Mouse (Mus musculus) neural tube, embryonic 12.5 days (tissue): ENCODE results near the gene Slc39a1. TPM values are rescaled to one million over a fixed set of nuclear protein-coding genes. Genes with fewer than 3 reads are reported as not detected.
A peak's percentile ranks its signal among the peaks of the same experiment; 100 is the strongest.
"Not testable (repeated sequence)": the region's sequence is repeated elsewhere in the genome, so short reads cannot be mapped to it uniquely, and the experiment has no call there.

Experiments
- ATAC-seq: fragments of 200-750 bp; cut with Nextera tagmentation; 2 replicates; pipeline ENCODE4 v1.8.0; 2017; ENCODE audit warnings: low read depth, mild to moderate bottlenecking, moderate TSS enrichment, moderate library complexity; ENCODE audit not compliant: low FRiP score
- H3K27ac ChIP-seq: fragments of 300-500 bp; sonication (generic); 2 replicates; pipeline ENCODE4 v1.5.1; 2016
- H3K27me3 ChIP-seq: fragments of 300-500 bp; sonication (generic); replicated peaks from 2 replicates; pipeline ENCODE4 v1.6.1; 2016; ENCODE audit warnings: mild to moderate bottlenecking
- H3K36me3 ChIP-seq: fragments of 300-500 bp; sonication (generic); 2 replicates; pipeline ENCODE4 v1.6.1; 2016; ENCODE audit warnings: mild to moderate bottlenecking
- H3K4me1 ChIP-seq: fragments of 300-500 bp; sonication (generic); 2 replicates; pipeline ENCODE4 v1.6.1; 2016
- H3K4me2 ChIP-seq: fragments of 300-500 bp; sonication (generic); replicated peaks from 2 replicates; pipeline ENCODE4 v1.6.1; 2016; ENCODE audit warnings: mild to moderate bottlenecking
- H3K4me3 ChIP-seq: fragments of 300-500 bp; sonication (generic); 2 replicates; pipeline ENCODE4 v1.5.1; 2016
- H3K9ac ChIP-seq: fragments of 300-500 bp; sonication (generic); 2 replicates; pipeline ENCODE4 v1.6.1; 2016; ENCODE audit warnings: mild to moderate bottlenecking
- H3K9me3 ChIP-seq: fragments of 300-500 bp; sonication (generic); 2 replicates; pipeline ENCODE4 v1.6.1; 2016; ENCODE audit warnings: mild to moderate bottlenecking
- WGBS: fragments of 180-500 bp; shearing (Covaris S2); methylation state at CpG from one replicate; pipeline ENCODE4 v1.1.7; 2016; 5-methylcytosine and 5-hydroxymethylcytosine counted together
- polyA plus RNA-seq: library from polyadenylated mRNA; unstranded; fragments of >200 nt; fragmentation: Nextera tagmentation; extraction: Ambion mirVana; gene quantifications from 2 replicates; pipeline ENCODE4 v1.2.1, GENCODE M21; 2016

Slc39a1 gene
- polyA plus RNA-seq, 1 experiment from 2014 or later, result 33.8 TPM

DNA sequence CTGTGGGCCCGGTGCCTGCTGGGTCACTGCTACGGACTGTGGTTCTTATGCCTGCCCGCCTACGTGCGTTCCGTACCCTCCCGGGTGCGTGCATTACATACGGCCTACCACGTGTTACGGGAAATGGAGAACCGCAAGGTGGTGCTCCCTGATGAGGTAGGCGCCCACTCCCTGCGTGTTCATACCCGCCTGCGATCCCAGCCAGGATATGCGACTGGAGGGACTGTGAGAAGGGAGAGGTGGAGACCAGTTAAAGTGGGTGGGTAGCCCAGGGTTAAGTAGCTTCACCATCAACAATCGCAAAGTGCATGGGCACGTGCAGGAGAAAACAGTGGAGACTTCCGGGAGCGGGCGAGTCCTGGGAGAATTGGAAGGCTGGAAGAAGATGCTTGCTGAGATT, 25.9 kb downstream of the Slc39a1 start:
- Histone ChIP-seq H3K4me3 (no peak overlapping the region), H3K4me1 (no peaks in the 10 kb centered on the region), H3K36me3 (peaks cover 73% of the 10 kb centered on the region), H3K27ac (no peak overlapping the region), H3K9ac (no peak overlapping the region), H3K27me3 (no peaks in the 10 kb centered on the region), H3K9me3 (no peaks in the 10 kb centered on the region), H3K4me2 (no peak overlapping the region)
- no peak for ATAC-seq
- WGBS, result 92% methylated on average over 22 of the region's 22 CpGs

DNA sequence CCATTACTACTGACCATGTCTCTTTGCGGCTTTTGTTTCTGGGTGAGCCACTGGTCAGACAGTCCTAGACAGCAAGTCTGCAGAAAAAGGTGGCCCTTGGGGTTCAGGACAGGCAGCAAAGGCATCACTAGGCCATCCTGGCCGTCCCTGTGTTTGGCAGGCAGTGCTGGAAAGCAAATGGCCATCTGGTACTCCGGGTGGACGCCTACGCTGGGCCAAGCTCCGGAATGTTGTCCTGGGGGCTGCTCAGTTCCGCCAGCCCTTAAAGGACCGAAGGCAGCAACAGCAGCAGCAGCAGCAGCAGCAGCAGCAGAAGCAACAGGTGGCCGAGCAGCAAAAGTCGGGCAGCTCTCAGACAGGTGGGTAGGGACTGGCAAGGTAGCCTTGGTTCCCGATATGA, 27.3 kb downstream of the Slc39a1 start:
- Histone ChIP-seq H3K4me2 (no peak overlapping the region), H3K27me3 (no peaks in the 10 kb centered on the region), H3K9me3 (no peaks in the 10 kb centered on the region), H3K36me3 (peaks cover 79% of the 10 kb centered on the region), H3K27ac (no peak overlapping the region), H3K4me3 (no peak overlapping the region), H3K9ac (no peak overlapping the region), H3K4me1 (no peaks in the 10 kb centered on the region)
- WGBS, result 92% methylated on average over 11 of the region's 11 CpGs
- ATAC-seq, result no peak

DNA sequence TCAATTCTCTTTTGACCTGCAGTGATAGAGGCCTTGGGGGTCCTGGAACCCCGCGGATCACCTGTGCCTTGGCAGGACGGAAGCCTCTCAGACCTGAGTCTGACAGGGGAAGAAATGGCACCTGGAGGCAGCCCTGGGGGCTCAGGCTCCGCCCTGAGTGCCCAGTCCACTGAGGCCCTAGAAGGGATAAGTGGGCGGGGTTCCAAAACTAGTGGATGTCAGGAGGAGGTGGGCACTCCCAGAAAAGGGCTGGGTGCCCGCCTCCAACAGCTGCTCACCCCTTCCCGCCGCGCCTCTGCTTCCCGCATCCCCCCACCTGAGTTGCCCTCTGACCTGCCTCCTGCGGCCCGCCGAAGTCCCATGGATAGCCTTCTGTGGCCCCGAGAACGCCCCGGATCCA, 28.9 kb downstream of the Slc39a1 start:
- Histone ChIP-seq H3K4me2 (no peak overlapping the region), H3K27ac (no peak overlapping the region), H3K36me3 (peaks cover 75% of the 10 kb centered on the region), H3K27me3 (no peaks in the 10 kb centered on the region), H3K4me3 (no peak overlapping the region), H3K9me3 (no peaks in the 10 kb centered on the region), H3K9ac (no peak overlapping the region), H3K4me1 (no peaks in the 10 kb centered on the region)
- ATAC-seq, result no peak
- WGBS, result 44% methylated on average over 16 of the region's 16 CpGs

DNA sequence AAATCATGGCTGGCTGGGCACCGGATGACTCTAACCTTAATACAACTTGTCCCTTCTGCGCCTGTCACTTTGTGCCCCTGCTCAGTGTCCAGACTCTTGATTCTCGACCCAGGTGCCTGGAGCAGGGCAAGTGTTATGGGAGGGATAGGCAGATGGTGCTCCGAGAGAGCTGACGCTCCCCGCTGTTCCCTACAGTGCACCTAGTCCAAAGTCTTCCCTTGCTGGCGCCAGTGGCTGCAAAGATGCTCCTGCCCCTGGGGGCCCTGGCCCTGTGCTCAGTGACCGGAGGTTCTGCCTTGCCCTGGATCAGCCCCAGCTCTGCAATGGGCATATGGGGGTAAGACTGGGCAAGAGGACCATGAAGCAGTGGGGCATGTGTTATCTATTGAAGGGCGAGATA, 29.8 kb downstream of the Slc39a1 start:
- no peak for ATAC-seq
- H3K27me3 ChIP-seq, result no peaks in the 10 kb centered on the region
- no peak overlapping the region for H3K4me2 ChIP-seq
- H3K4me3 ChIP-seq, result no peak overlapping the region
- 91% methylated on average over 9 of the region's 9 CpGs for WGBS
- peaks cover 66% of the 10 kb centered on the region for H3K36me3 ChIP-seq
- H3K27ac ChIP-seq, result no peak overlapping the region
- no peak overlapping the region for H3K9ac ChIP-seq
- no peaks in the 10 kb centered on the region for H3K4me1 ChIP-seq
- H3K9me3 ChIP-seq, result no peaks in the 10 kb centered on the region

DNA sequence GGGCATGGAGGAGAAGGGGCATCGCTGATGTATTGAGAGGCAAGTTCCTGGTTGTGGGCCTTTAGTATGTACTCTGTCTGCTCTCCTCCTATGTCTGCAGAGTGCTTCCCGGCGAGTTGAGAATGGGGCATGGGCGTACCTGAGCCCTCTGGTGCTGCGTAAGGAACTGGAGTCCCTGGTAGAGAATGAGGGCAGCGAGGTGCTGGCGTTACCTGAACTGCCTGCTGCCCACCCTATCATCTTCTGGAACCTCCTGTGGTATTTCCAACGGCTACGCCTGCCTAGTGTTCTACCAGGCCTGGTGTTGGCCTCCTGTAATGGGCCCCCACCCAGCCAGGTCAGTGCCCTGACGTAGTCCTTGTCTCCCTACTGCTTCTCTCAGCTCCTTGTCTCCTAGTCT, 30.2 kb downstream of the Slc39a1 start:
- Histone ChIP-seq H3K9me3 (no peaks in the 10 kb centered on the region), H3K4me2 (no peak overlapping the region), H3K27ac (no peak overlapping the region), H3K36me3 (peaks cover 63% of the 10 kb centered on the region), H3K4me1 (no peaks in the 10 kb centered on the region), H3K9ac (no peak overlapping the region), H3K4me3 (no peak overlapping the region), H3K27me3 (no peaks in the 10 kb centered on the region)
- no peak for ATAC-seq
- WGBS, result 98% methylated on average over 10 of the region's 10 CpGs

GRCm38 (mm10) chr3:90279216-90279615, 31.2 kb downstream of the Slc39a1 start:
- Histone ChIP-seq H3K4me2 (no peak overlapping the region), H3K27ac (no peak overlapping the region), H3K9ac (no peak overlapping the region), H3K27me3 (no peaks in the 10 kb centered on the region), H3K4me3 (no peak overlapping the region), H3K36me3 (peaks cover 56% of the 10 kb centered on the region), H3K9me3 (no peaks in the 10 kb centered on the region), H3K4me1 (no peaks in the 10 kb centered on the region)
- no peak for ATAC-seq
- WGBS, result 92% methylated on average over 9 of the region's 9 CpGs

DNA sequence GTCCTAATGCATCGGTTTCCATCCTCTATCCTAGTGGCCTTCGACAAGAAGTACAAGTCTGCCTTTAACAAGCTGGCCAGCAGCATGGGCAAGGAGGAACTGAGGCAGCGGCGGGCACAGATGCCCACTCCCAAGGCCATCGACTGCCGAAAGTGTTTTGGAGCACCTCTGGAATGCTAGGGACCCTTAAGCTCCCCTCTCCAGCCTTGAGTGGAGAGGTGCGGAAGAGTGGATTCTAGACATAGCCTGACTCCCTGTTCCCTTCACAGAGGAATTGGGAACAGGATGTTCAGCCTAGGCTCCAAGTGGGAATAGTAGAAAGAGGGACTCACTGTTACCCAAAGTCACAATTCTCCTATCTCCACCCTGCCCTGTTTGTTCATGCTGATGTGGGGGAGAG, 31.8 kb downstream of the Slc39a1 start:
- Histone ChIP-seq H3K9ac (no peak overlapping the region), H3K27ac (no peak overlapping the region), H3K27me3 (no peaks in the 10 kb centered on the region), H3K9me3 (no peaks in the 10 kb centered on the region), H3K4me1 (no peaks in the 10 kb centered on the region), H3K4me2 (no peak overlapping the region), H3K36me3 (peaks cover 56% of the 10 kb centered on the region), H3K4me3 (no peak overlapping the region)
- no peak for ATAC-seq
- WGBS, result 96% methylated on average over 7 of the region's 7 CpGs

- Histone ChIP-seq H3K4me3 (no peak overlapping the region), H3K9me3 (no peaks in the 10 kb centered on the region), H3K27me3 (no peaks in the 10 kb centered on the region), H3K4me1 (no peaks in the 10 kb centered on the region), H3K36me3 (peaks cover 50% of the 10 kb centered on the region), H3K4me2 (no peak overlapping the region), H3K9ac (no peak overlapping the region), H3K27ac (no peak overlapping the region)
- ATAC-seq, result no peak
- 87% methylated on average over 9 of the region's 9 CpGs for WGBS
Measured at GRCm38 (mm10) chr3:90280708-90281107, 32.7 kb downstream of the Slc39a1 start.

- H3K9me3 ChIP-seq, result no peaks in the 10 kb centered on the region
- ATAC-seq, result no peak
- H3K27me3 ChIP-seq, result no peaks in the 10 kb centered on the region
- 100% methylated on average over 2 of the region's 2 CpGs for WGBS
- H3K4me3 ChIP-seq, result no peak overlapping the region
- H3K36me3 ChIP-seq, result peaks cover 19% of the 10 kb centered on the region
- no peak overlapping the region for H3K27ac ChIP-seq
- no peak overlapping the region for H3K4me2 ChIP-seq
- no peaks in the 10 kb centered on the region for H3K4me1 ChIP-seq
- no peak overlapping the region for H3K9ac ChIP-seq
Measured at GRCm38 (mm10) chr3:90284150-90284549, 36.2 kb downstream of the Slc39a1 start.

GRCm38 (mm10) chr3:90289403-90289802, 41.4 kb downstream of the Slc39a1 start:
- not testable (repeated sequence) for H3K27ac ChIP-seq, H3K9ac ChIP-seq, ATAC-seq, H3K4me1 ChIP-seq, H3K27me3 ChIP-seq, H3K4me3 ChIP-seq, H3K4me2 ChIP-seq, H3K9me3 ChIP-seq, H3K36me3 ChIP-seq
- 65% methylated on average over 3 of the region's 3 CpGs for WGBS

DNA sequence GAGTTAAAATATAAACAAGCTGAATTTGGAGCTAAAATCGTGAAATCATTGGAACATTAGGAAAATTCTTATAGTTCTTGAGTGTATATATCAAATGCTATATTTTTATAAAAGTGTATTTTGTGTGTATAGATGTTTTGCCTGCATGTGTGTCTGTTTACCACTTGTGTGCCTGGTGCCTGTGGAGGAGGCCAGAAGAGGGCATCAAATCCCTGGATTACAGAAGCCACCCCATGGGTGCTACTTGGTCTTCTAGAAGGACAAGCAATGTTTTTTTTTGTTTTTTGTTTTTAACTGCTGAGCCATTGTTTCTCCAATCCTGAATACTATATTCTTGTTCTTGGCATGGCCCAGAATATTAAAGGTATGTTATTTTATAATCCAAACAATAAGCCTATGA, 42.6 kb downstream of the Slc39a1 start:
- Histone ChIP-seq H3K4me1 (peaks cover 10% of the 10 kb centered on the region), H3K27ac (no peak overlapping the region), H3K9me3 (no peaks in the 10 kb centered on the region), H3K36me3 (no peaks in the 10 kb centered on the region), H3K27me3 (no peaks in the 10 kb centered on the region), H3K9ac (no peak overlapping the region), H3K4me3 (no peak overlapping the region), H3K4me2 (no peak overlapping the region)
- ATAC-seq, result no peak
- WGBS, result 85% methylated on average over 1 of the region's 1 CpGs

DNA sequence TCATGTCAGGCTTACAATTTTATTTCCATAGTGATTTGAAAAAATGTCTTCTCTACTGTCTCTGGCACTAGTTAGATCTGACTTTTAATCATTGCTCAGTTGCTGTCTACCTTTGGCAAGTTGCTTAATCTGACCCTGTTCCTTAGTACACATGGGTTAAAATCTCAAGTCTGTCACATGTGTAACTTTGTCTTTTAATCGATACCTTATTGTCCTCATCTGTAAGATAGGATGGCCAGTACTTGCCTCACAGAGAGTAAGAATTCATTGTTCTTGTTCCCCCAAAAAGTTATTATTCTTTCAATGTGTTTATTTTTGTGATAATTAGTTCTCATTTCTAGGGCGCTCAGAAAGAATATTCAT, 44.0 kb downstream of the Slc39a1 start:
- Histone ChIP-seq H3K4me1 (peaks cover 10% of the 10 kb centered on the region), H3K4me3 (peak overlapping the region; percentile 45; the same call in 1 of the 2 replicates), H3K27ac (peak overlapping the region; percentile 89), H3K4me2 (peak overlapping the region; percentile 59), H3K27me3 (no peaks in the 10 kb centered on the region), H3K9me3 (no peaks in the 10 kb centered on the region), H3K36me3 (no peaks in the 10 kb centered on the region), H3K9ac (peak overlapping the region; percentile 69)
- no peak for ATAC-seq
- WGBS, result 45% methylated on average over 2 of the region's 2 CpGs

- 1% methylated on average over 47 of the region's 47 CpGs for WGBS
- Histone ChIP-seq H3K27me3 (no peaks in the 10 kb centered on the region), H3K36me3 (no peaks in the 10 kb centered on the region), H3K27ac (peak within 1 kb of the TSS; percentile 96), H3K4me1 (peaks cover 10% of the 10 kb centered on the region), H3K4me2 (peak within 1 kb of the TSS; percentile 74), H3K9me3 (no peaks in the 10 kb centered on the region), H3K4me3 (peak within 1 kb of the TSS; percentile 95), H3K9ac (peak within 1 kb of the TSS; percentile 96)
- peak; percentile 99 for ATAC-seq
Measured at GRCm38 (mm10) chr3:90292345-90293275, 44.6 kb downstream of the Slc39a1 start, which contains the start of gene Gatad2b. Gatad2b (plus strand) TSS chr3:90293178.
